7 mouse cellular contexts compared by ENCODE assay signal in the genomic region with DNA sequence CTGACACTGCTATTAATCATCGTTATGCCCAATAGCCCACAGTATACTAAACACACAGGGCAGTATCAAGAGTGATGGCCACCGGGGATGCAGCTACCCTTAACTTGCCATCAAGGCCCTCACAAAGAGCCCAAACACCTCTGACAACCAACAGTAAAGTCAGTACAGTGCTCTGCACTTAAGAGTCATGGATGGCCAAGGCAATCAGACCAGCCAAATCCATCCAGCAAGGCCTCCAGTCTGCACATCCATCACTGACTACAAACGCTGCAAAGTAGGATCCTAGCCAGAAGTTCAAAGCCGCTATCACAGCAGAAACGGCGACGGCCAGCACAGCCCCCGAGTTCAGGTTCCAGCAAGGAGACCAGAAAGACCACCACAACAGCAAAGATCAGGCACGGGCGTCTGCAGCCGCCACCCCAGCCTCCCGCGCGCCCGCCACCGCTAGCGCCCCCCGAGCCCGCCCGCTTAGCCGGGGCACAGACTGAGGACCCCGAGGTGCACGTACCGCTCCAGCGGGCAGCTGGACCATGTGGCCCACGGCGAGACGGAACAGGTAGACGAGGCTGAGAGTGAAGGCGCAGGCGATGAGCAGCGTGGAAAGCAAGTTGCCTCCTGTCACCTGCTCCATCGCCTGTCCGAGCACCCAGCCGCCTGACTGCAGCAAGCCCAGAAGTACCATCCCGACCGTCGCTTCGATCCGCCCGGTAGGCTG. TPM values are rescaled to one million over a fixed set of nuclear protein-coding genes. Genes with fewer than 3 reads are reported as not detected.
DNase-seq lines count a peak whose midpoint lies in the region; ATAC-seq and TF ChIP-seq lines count a peak whose summit lies in the region.

No protein-coding gene starts in this region.

- H3K27me3 ChIP-seq in MEL (ENCODE audit: control insufficient read depth in 1 of 2, insufficient read depth in 2 of 2, low read length in 2 of 2): no peaks in the 10 kb centered on the region
- H3K27me3 ChIP-seq in hindbrain, postnatal 0 days (ENCODE audit: insufficient read depth, low read length): no peaks in the 10 kb centered on the region
- no peaks in the 10 kb centered on the region for H3K27me3 ChIP-seq in midbrain, embryonic 10.5 days (ENCODE audit: low read depth, poor library complexity, severe bottlenecking)

- ATAC-seq in hindbrain, postnatal 0 days: peak; percentile 67

- H3K4me2 ChIP-seq in hindbrain, postnatal 0 days (ENCODE audit: low read depth, low read length): peak overlapping the region; percentile 80

- H3K9me3 ChIP-seq in MEL (replicated peaks; ENCODE audit: insufficient read depth, low read length): no peaks in the 10 kb centered on the region
- no peaks in the 10 kb centered on the region for H3K9me3 ChIP-seq in hindbrain, postnatal 0 days (ENCODE audit: low read length)
- H3K9me3 ChIP-seq in midbrain, embryonic 10.5 days (replicated peaks): peaks cover 8% of the 10 kb centered on the region; the same call in 1 of the 2 replicates

- no peak for TF ChIP-seq EP300 in MEL (IDR thresholded peaks at IDR 0.05; ENCODE audit: low read depth in 1 of 2, low read length in 2 of 2)

- peak overlapping the region; percentile 80 for H3K9ac ChIP-seq in MEL (ENCODE audit: control insufficient read depth, low read depth, low read length, poor library complexity, severe bottlenecking)
- peak overlapping the region; percentile 75 for H3K9ac ChIP-seq in hindbrain, postnatal 0 days (replicated peaks; ENCODE audit: low read length)

- WGBS in hindbrain, postnatal 0 days: 1% methylated on average over 41 of the region's 41 CpGs
- 2% methylated on average over 41 of the region's 41 CpGs for WGBS in midbrain, embryonic 10.5 days

- no peak for TF ChIP-seq POLR2A in MEL (IDR thresholded peaks at IDR 0.05; ENCODE audit: control insufficient read depth in 1 of 2, insufficient read depth in 1 of 2, low read depth in 1 of 2, low read length in 2 of 2, poor library complexity in 1 of 2)
- TF ChIP-seq POLR2A in cortical plate, adult 2 months (IDR thresholded peaks at IDR 0.05; ENCODE audit: extremely low read depth, insufficient read depth, low read length): no peak

- peaks cover 8 to 9% of the 10 kb centered on the region in 2 experiments for H3K36me3 ChIP-seq in MEL (ENCODE audit: control insufficient read depth in 1 of 2, insufficient read depth in 2 of 2, low read length in 2 of 2)
- peaks cover 16% of the 10 kb centered on the region for H3K36me3 ChIP-seq in hindbrain, postnatal 0 days (ENCODE audit: insufficient read depth, low read length)
- H3K36me3 ChIP-seq in midbrain, embryonic 10.5 days: peaks cover 41% of the 10 kb centered on the region

- no peak overlapping the region for H3K27ac ChIP-seq in MEL (ENCODE audit: control insufficient read depth, low read depth, low read length)
- H3K27ac ChIP-seq in cortical plate, adult 2 months (ENCODE audit: insufficient read depth, low read length): peak overlapping the region; percentile 97
- peak overlapping the region; percentile 95 for H3K27ac ChIP-seq in hindbrain, postnatal 0 days
- peak overlapping the region; percentile 93 for H3K27ac ChIP-seq in midbrain, embryonic 10.5 days (replicated peaks)

- H3K4me3 ChIP-seq in MEL (ENCODE audit: control insufficient read depth in 1 of 2, insufficient read depth in 1 of 2, low read depth in 2 of 2, low read length in 2 of 2): peak overlapping the region; percentile 86 to 90
- H3K4me3 ChIP-seq in cortical plate, adult 2 months (ENCODE audit: insufficient read depth, low read length): peak overlapping the region; percentile 95
- H3K4me3 ChIP-seq in hindbrain, postnatal 0 days (ENCODE audit: low read length): peak overlapping the region; percentile 75
- peak overlapping the region; percentile 98 for H3K4me3 ChIP-seq in midbrain, embryonic 10.5 days

- peaks cover 10% of the 10 kb centered on the region for H3K79me2 ChIP-seq in MEL (ENCODE audit: control insufficient read depth, insufficient read depth, low read length, poor library complexity)

- TF ChIP-seq CTCF in MEL (IDR thresholded peaks at IDR 0.05 in 2 of 3, conservative IDR thresholded peaks at IDR 0.05 in 1 of 3; ENCODE audit: control insufficient read depth in 1 of 3, insufficient read depth in 1 of 3, low read depth in 2 of 3, low read length in 3 of 3, poor library complexity in 1 of 3, severe bottlenecking in 1 of 3): no peak
- TF ChIP-seq CTCF in cortical plate, adult 2 months (IDR thresholded peaks at IDR 0.05; ENCODE audit: extremely low read depth, insufficient read depth, low read length): no peak
- TF ChIP-seq CTCF in hindbrain, postnatal 0 days (IDR thresholded peaks at IDR 0.05; ENCODE audit: low read depth): no peak

- DNase-seq in layer of hippocampus, adult 8-10 months (ENCODE audit: low spot score in 2 of 2): peak; percentile 19 to 21
- no peak for DNase-seq in layer of hippocampus, postnatal 10 days (ENCODE audit: low spot score in 2 of 2)
- DNase-seq in MEL (ENCODE audit: low read depth, low spot score): peak; percentile 60
- peak; percentile 44 for DNase-seq in hindbrain, postnatal 0 days (ENCODE audit: low spot score)
- DNase-seq in midbrain, embryonic 10.5 days (ENCODE audit: low spot score): no peak
- no peak for DNase-seq in spleen, postnatal 4 days (ENCODE audit: low spot score in 2 of 2)

- H3K4me1 ChIP-seq in MEL (ENCODE audit: control insufficient read depth in 1 of 2, insufficient read depth in 2 of 2, low read length in 2 of 2): no peaks in the 10 kb centered on the region
- no peaks in the 10 kb centered on the region; the same call in 1 of the 2 replicates for H3K4me1 ChIP-seq in cortical plate, adult 2 months (ENCODE audit: control insufficient read depth, insufficient read depth, low read length)
- no peaks in the 10 kb centered on the region for H3K4me1 ChIP-seq in hindbrain, postnatal 0 days (ENCODE audit: insufficient read depth, low read length)
- H3K4me1 ChIP-seq in midbrain, embryonic 10.5 days: peaks cover 23% of the 10 kb centered on the region

- no peak for TF ChIP-seq RAD21 in MEL (IDR thresholded peaks at IDR 0.05; ENCODE audit: low read depth, low read length)

TF ChIP-seq in MEL, 35 proteins besides CTCF, POLR2A, EP300 and RAD21:
- TF ChIP-seq SIN3A (IDR thresholded peaks at IDR 0.05; ENCODE audit: low read length) (0 out of 2 replicates have a peak, but pooled peaks have one; percentile 4), E2F4 (IDR thresholded peaks at IDR 0.05; ENCODE audit: borderline replicate concordance, low read depth, low read length) (no peak), GABPA (IDR thresholded peaks at IDR 0.05; ENCODE audit: low read depth, low read length) (no peak), NRF1 (IDR thresholded peaks at IDR 0.05; ENCODE audit: insufficient read depth, low read depth, low read length, poor library complexity, severe bottlenecking) (no peak)

RNA-seq across cellular contexts. Expression of a gene that starts 0.8 kb away (rescaled TPM):
- total RNA-seq in layer of hippocampus, adult 8-10 months (2022): 10 to 100 TPM; 41.5 to 43.5 (median 42.5) TPM
- total RNA-seq in layer of hippocampus, postnatal 10 days (2021): 10 to 100 TPM; 82.4 to 93.7 TPM
- 30.0 and 39.0 TPM in 2 replicates for total RNA-seq in MEL (2012; rRNA removed)
- polyA plus RNA-seq in MEL (2012; ENCODE audit: insufficient read depth in 1 of 2, insufficient read length in 2 of 2, low read depth in 1 of 2, low replicate concordance in 2 of 2, missing spikeins in 1 of 2): 10 to 100 TPM in 1 of 2 experiments, not detected in 1; 54.7 TPM
- polyA plus RNA-seq in cortical plate, adult 2 months (2012; rRNA removed): 55.4 and 67.2 TPM in 2 replicates
- total RNA-seq in hindbrain, postnatal 0 days (2014; rRNA removed): 156 and 221 TPM in 2 replicates
- 100 and 104 TPM in 2 replicates for polyA plus RNA-seq in hindbrain, postnatal 0 days (2015; fragmentation: Nextera tagmentation; extraction: Ambion mirVana)
- 129 and 148 TPM in 2 replicates for polyA plus RNA-seq in midbrain, embryonic 10.5 days (2016; fragmentation: Nextera tagmentation; extraction: Ambion mirVana)

Comparison
In these comparisons a context has a peak if more than half of its experiments do, and no peak if none do; other contexts are left out.
1. DNase-seq: peak in layer of hippocampus, adult 8-10 months (2 of 2), MEL (single experiment) and hindbrain, postnatal 0 days (single experiment); none in layer of hippocampus, postnatal 10 days (0 of 2), midbrain, embryonic 10.5 days (single experiment) and spleen, postnatal 4 days (0 of 2).
2. Peak in every context shown above with its lines, with median percentiles within 50 percentile points of each other: H3K4me3 ChIP-seq.